Mouse (Mus musculus): ENCODE data around the gene T.

The T gene

GRCm38 (mm10) chr17:8433121-8433977, 874 bp upstream of the T start:
- no peak for DNase-seq (ENCODE audit: low read depth, low spot score)

- DNase-seq (ENCODE audit: low read depth, low spot score) = no peak
Measured at GRCm38 (mm10) chr17:8436184-8436583, 2.0 kb downstream of the T start.

- no peak for DNase-seq (ENCODE audit: low read depth, low spot score)
Measured at GRCm38 (mm10) chr17:8444062-8444461, 9.8 kb downstream of the T start.

- no peak for DNase-seq (ENCODE audit: low read depth, low spot score)
Measured at GRCm38 (mm10) chr17:8447676-8448192, 13.5 kb downstream of the T start.

- no peak for DNase-seq (ENCODE audit: low read depth, low spot score)
Measured at GRCm38 (mm10) chr17:8448324-8448723, 14.1 kb downstream of the T start.

GRCm38 (mm10) chr17:8455196-8455595, 21.0 kb downstream of the T start:
- DNase-seq (ENCODE audit: low read depth, low spot score) = no peak

GRCm38 (mm10) chr17:8455601-8456000, 21.4 kb downstream of the T start:
- no peak for DNase-seq (ENCODE audit: low read depth, low spot score)

- no peak for DNase-seq (ENCODE audit: low read depth, low spot score)
Measured at GRCm38 (mm10) chr17:8456856-8457460, 22.7 kb downstream of the T start.

GRCm38 (mm10) chr17:8461568-8461967, 27.3 kb downstream of the T start:
- no peak for DNase-seq (ENCODE audit: low read depth, low spot score)

- peak; percentile 58 for DNase-seq (ENCODE audit: low read depth, low spot score)
Measured at GRCm38 (mm10) chr17:8463482-8464128, 29.4 kb downstream of the T start.

- no peak for DNase-seq (ENCODE audit: low read depth, low spot score)
Measured at GRCm38 (mm10) chr17:8467771-8468170, 33.5 kb downstream of the T start.

- DNase-seq (ENCODE audit: low read depth, low spot score) = peak; percentile 49
Measured at GRCm38 (mm10) chr17:8468716-8469344, 34.6 kb downstream of the T start.

GRCm38 (mm10) chr17:8478554-8478953, 44.3 kb downstream of the T start:
- no peak for DNase-seq (ENCODE audit: low read depth, low spot score)

- no peak for DNase-seq (ENCODE audit: low read depth, low spot score)
Measured at GRCm38 (mm10) chr17:8479493-8480128, 45.4 kb downstream of the T start.

GRCm38 (mm10) chr17:8481797-8482196, 47.6 kb downstream of the T start:
- DNase-seq (ENCODE audit: low read depth, low spot score) = no peak

GRCm38 (mm10) chr17:8482876-8483275, 48.7 kb downstream of the T start:
- DNase-seq (ENCODE audit: low read depth, low spot score) = no peak

- no peak for DNase-seq (ENCODE audit: low read depth, low spot score)
Measured at GRCm38 (mm10) chr17:8484246-8484645, 50.0 kb downstream of the T start.

- DNase-seq (ENCODE audit: low read depth, low spot score) = no peak
Measured at GRCm38 (mm10) chr17:8485146-8485545, 50.9 kb downstream of the T start.

- DNase-seq (ENCODE audit: low read depth, low spot score) = no peak
Measured at GRCm38 (mm10) chr17:8487824-8488223, 53.6 kb downstream of the T start.

- DNase-seq (ENCODE audit: low read depth, low spot score) = no peak
Measured at GRCm38 (mm10) chr17:8490971-8491370, 56.7 kb downstream of the T start.

Data from WW6 (cell line).